Mouse (Mus musculus) heart, adult 2 months (tissue): ENCODE measurements around the gene Dnajc1. TPM values are rescaled to one million over a fixed set of nuclear protein-coding genes. Genes with fewer than 3 reads are reported as not detected.

Experiments used
- DNase-seq, 2 experiments: peaks; one replicate each; pipeline ENCODE4 v3.0.0; 2021
- H3K27ac ChIP-seq: fragments of 200-600 bp; 2 replicates; pipeline ENCODE4 v1.8.1; 2022
- H3K27me3 ChIP-seq: fragments of 200-500 bp; 2 replicates; pipeline ENCODE4 v1.6.1; 2012; ENCODE audit warnings: mild to moderate bottlenecking, low read length, inconsistent platforms, mixed read lengths; ENCODE audit not compliant: control insufficient read depth, insufficient read depth
- H3K36me3 ChIP-seq: fragments of 200-500 bp; 2 replicates; pipeline ENCODE4 v1.6.1; 2012; ENCODE audit warnings: low read length, inconsistent platforms; ENCODE audit not compliant: control insufficient read depth, insufficient read depth
- H3K4me1 ChIP-seq: fragments of 200-500 bp; 2 replicates; pipeline ENCODE4 v1.6.1; 2011; ENCODE audit warnings: low read length; ENCODE audit not compliant: control insufficient read depth, insufficient read depth
- H3K4me3 ChIP-seq: fragments of 200-600 bp; 2 replicates; pipeline ENCODE4 v1.8.1; 2022
- H3K79me2 ChIP-seq: fragments of 200-500 bp; replicated peaks from 2 replicates; pipeline ENCODE4 v1.6.1; 2012; ENCODE audit warnings: mild to moderate bottlenecking, inconsistent platforms, low read length, moderate library complexity, mixed read lengths; ENCODE audit not compliant: control insufficient read depth, insufficient read depth
- H3K9ac ChIP-seq: fragments of 200-500 bp; 2 replicates; pipeline ENCODE4 v1.6.1; 2012; ENCODE audit warnings: low read depth, mild to moderate bottlenecking, control low read depth, inconsistent platforms, low read length, mixed read lengths
- CTCF ChIP-seq: fragments of 200-600 bp; IDR thresholded peaks from 2 replicates; pipeline ENCODE4 v1.8.1; 2022; ENCODE audit warnings: antibody characterized with exemption, mild to moderate bottlenecking, moderate library complexity
- EP300 ChIP-seq: fragments of 200-500 bp; IDR thresholded peaks from 2 replicates; pipeline ENCODE4 v1.6.1; 2011; ENCODE audit warnings: low read depth, low read length, control low read depth; ENCODE audit not compliant: insufficient read depth
- POLR2A ChIP-seq: fragments of 200-500 bp; IDR thresholded peaks from 2 replicates; pipeline ENCODE4 v1.6.1; 2011; ENCODE audit warnings: mild to moderate bottlenecking, low read depth, low read length, control low read depth; ENCODE audit not compliant: insufficient read depth
- WGBS: fragments of 180-500 bp; shearing (Covaris S2); methylation state at CpG from one replicate; pipeline ENCODE4 v1.1.7; 2018; 5-methylcytosine and 5-hydroxymethylcytosine counted together
- intact Hi-C: fragments of 180-260 bp; cut with DNase I; formaldehyde crosslinking; loops from one replicate; pipeline ENCODE4 v1.15.1; 2025
- polyA plus RNA-seq: library from polyadenylated mRNA; depleted of rRNA; stranded (reverse); fragments of >200 nt; gene quantifications from 2 replicates; pipeline ENCODE4 v1.2.3, GENCODE M21; 2012
- total RNA-seq, 2 experiments: library from RNA; stranded (reverse); gene quantifications; 2 replicates each; pipeline ENCODE4 v1.2.3; 2021

Gene Dnajc1
- total and polyA plus RNA-seq, 3 experiments, result 7.2 to 18.3 (median 15.0) TPM

DNA sequence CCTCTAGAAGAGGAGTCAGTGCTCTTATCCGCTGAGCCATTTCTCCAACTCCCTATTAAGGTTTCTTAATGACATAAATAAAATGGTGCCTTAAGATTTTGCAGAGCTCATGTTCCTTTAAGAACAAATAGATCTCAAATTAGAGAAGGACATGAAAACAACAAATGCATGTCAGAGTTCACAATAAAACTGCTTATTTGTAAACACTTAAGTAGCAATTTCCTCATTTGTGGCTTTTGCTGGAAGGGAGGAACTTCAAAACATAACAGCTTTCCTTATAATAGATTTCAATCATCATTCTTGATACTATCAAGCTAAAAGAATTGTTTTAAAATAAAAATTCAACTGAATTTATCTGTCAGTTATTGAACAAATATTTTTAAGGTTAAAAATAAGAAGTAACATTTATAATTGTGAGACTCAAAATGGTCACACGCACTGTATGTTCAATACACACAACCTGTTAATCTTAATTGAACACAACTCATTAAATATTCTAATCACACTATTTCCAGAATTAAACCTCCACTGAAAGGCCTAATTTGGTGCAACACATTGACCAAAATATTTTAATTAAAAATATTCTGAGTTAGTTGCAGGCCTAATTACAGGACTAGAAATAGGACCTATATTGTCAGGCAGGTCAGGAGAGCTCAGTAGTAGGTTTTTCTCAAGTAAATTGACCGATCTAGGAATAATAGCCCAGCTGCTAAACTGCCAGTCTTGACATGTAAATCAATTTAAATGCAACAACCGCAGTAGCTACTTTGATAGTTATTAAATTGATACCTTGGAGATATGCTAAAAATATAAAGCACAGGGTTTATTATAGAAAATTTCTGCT lies 82.1 kb downstream of the Dnajc1 start:
- DNase-seq, result no peak
- Histone ChIP-seq H3K4me1 (no peaks in the 10 kb centered on the region), H3K9ac (no peak overlapping the region), H3K79me2 (no peaks in the 10 kb centered on the region), H3K27ac (no peak overlapping the region), H3K4me3 (no peak overlapping the region), H3K36me3 (peaks cover 2% of the 10 kb centered on the region; the same call in 1 of the 2 replicates), H3K27me3 (no peaks in the 10 kb centered on the region)
- 97% methylated on average over 4 of the region's 4 CpGs for WGBS
- no peak for TF ChIP-seq POLR2A
- no peak for TF ChIP-seq EP300
- no peak for TF ChIP-seq CTCF
- intact Hi-C loops, result no loop called here

DNA sequence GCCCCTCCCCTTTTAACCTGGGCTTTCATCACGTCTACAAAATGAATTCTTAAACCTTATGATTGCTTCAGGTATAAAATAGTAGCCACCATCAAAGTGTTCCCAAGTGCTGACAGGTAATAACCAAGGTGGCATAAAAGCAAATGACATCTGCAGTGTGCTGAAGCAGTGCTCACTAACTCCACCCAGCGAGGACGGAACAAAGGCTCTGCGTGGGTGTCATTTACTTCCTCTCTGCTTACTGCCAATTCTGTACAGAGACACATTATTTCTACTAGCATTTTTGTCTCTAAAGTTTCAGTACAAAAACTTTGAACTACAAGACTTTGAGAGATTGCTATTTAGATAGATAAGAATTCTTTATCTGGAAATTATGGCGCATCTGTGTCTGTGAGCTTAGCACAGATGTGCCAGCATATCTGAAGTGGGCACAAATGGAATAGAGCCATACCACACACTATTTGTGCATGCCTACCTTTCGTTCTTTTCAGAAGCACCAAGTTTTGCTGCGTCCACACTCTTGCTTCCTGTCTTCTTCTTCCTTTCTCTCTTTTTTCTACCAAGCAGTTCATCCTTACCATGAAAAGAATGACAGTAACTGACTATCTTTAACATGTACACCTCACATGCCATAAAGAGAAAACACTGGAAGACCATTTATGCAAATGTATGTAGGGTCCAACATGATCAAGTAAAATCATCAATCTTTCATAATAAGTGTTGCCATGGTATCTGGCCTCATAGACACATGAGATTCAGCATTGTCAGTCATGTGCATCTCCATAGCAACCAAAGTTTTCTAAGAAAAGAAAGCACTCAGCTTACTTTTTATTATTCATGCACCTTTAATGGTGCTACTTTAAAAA lies 85.0 kb downstream of the Dnajc1 start:
- Histone ChIP-seq H3K79me2 (no peaks in the 10 kb centered on the region), H3K4me3 (no peak overlapping the region), H3K27me3 (no peaks in the 10 kb centered on the region), H3K4me1 (no peaks in the 10 kb centered on the region), H3K9ac (no peak overlapping the region), H3K36me3 (peaks cover 2% of the 10 kb centered on the region; the same call in 1 of the 2 replicates), H3K27ac (no peak overlapping the region)
- TF ChIP-seq CTCF (no peak), EP300 (no peak), POLR2A (no peak)
- DNase-seq, result no peak
- 66% methylated on average over 7 of the region's 7 CpGs for WGBS
- intact Hi-C loops, result no loop called here

DNA sequence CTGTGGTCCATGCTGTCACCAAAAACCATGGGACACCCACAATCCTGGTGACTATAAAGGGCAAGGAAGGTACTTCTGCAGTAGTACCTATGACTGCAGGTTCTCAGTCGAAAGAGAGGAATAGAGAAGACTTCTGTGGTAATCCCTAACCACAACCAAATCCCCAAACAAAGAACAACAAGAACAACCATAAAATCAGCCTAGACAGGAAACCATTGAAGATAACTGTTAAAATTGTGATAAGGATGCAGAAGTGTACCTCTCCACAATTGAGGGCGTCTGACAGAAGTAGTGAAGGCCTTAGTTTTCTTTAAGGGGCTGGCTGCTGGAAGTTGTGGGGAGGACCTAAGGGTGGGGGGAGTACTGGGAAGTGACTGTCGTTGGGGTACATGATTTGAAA lies 91.7 kb downstream of the Dnajc1 start:
- Histone ChIP-seq H3K4me3 (no peak overlapping the region), H3K27me3 (no peaks in the 10 kb centered on the region), H3K9ac (no peak overlapping the region), H3K27ac (no peak overlapping the region), H3K79me2 (no peaks in the 10 kb centered on the region), H3K4me1 (no peaks in the 10 kb centered on the region), H3K36me3 (no peaks in the 10 kb centered on the region)
- DNase-seq, result no peak
- intact Hi-C loops, result no loop called here
- 73% methylated on average over 3 of the region's 3 CpGs for WGBS
- no peak for TF ChIP-seq CTCF

DNA sequence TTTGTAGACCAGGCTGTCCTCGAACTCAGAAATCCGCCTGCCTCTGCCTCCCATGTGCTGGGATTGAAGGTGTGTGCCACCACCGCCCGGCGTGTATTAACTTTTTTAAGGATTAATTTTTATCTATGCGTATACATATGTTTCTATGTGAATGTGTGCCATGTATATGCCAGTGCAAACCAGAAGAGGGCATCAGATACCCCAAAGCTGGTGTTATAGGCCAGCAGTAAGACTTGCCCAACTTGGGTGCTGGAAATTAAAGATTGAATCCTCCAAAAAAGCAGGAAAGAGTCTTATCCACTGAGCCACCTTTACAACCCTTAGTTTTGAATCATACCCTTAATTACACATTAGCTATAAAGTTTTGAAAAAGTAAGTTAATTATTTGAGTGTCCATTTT lies 107.5 kb downstream of the Dnajc1 start:
- H3K4me3 ChIP-seq, result no peak overlapping the region
- no peaks in the 10 kb centered on the region for H3K4me1 ChIP-seq
- H3K9ac ChIP-seq, result no peak overlapping the region
- H3K36me3 ChIP-seq, result no peaks in the 10 kb centered on the region; the same call in 1 of the 2 replicates
- intact Hi-C loops, result no loop called here
- no peak for DNase-seq
- WGBS, result 95% methylated on average over 6 of the region's 6 CpGs
- no peaks in the 10 kb centered on the region for H3K79me2 ChIP-seq
- no peaks in the 10 kb centered on the region for H3K27me3 ChIP-seq
- H3K27ac ChIP-seq, result no peak overlapping the region
- TF ChIP-seq POLR2A (no peak), CTCF (peak; percentile 32), EP300 (no peak)

DNA sequence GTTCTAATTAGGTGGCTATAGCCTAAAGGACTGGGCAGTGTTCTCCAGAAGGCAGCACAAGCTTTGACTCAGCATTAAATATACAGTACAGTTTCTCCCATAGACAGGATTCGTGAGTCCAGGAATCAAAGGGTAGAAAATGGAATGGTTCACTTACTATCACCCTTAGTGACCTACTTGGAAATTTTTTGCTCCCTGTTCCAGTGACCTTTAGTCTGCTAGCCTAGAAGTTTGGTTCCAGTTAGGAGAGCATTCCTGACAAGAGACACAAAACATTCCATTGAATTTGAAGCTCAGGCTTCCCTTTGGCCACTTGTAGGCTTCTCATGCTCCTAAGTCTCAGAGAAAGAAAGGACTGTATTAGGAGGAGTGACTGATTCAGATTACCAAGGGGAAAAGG lies 126.9 kb downstream of the Dnajc1 start:
- H3K79me2 ChIP-seq, result no peaks in the 10 kb centered on the region
- no peak for DNase-seq
- 92% methylated on average over 1 of the region's 1 CpGs for whole genome bisulfite sequencing
- H3K27me3 ChIP-seq, result no peaks in the 10 kb centered on the region
- no peaks in the 10 kb centered on the region for H3K4me1 ChIP-seq
- H3K27ac ChIP-seq, result no peak overlapping the region
- no peak overlapping the region for H3K9ac ChIP-seq
- no peak for TF ChIP-seq POLR2A
- peaks cover 1% of the 10 kb centered on the region; the same call in 1 of the 2 replicates for H3K36me3 ChIP-seq
- intact Hi-C loops, result no loop called here
- no peak overlapping the region for H3K4me3 ChIP-seq

DNA sequence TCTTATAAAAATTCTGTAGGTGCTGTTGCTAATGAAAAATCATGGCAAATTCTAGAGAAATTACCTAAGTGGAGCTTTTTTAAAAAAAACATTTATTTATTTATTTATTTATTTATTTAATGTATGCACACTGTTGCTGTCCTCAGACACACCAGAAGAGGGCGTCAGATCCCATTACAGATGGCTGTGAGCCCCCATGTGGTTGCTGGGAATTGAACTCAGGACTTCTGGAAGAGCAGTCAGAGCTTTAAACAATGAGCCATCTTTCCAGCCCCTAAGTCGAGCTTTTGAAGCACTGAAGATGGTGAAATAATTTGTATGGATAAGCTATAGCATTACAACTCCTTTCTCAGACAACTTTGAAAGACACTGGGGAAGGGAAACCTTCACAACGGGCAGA lies 128.1 kb downstream of the Dnajc1 start:
- Histone ChIP-seq H3K36me3 (peaks cover 1% of the 10 kb centered on the region; the same call in 1 of the 2 replicates), H3K4me3 (no peak overlapping the region), H3K27me3 (no peaks in the 10 kb centered on the region), H3K9ac (no peak overlapping the region), H3K4me1 (no peaks in the 10 kb centered on the region), H3K79me2 (no peaks in the 10 kb centered on the region), H3K27ac (no peak overlapping the region)
- 76% methylated on average over 3 of the region's 3 CpGs for WGBS
- intact Hi-C loops, result no loop called here
- peak; percentile 22 for TF ChIP-seq CTCF
- TF ChIP-seq POLR2A, result no peak
- no peak for DNase-seq
